Mouse (Mus musculus) hematopoietic stem cell, adult 5-6 weeks (primary cell): ENCODE data around the gene Cyp20a1. TPM values are rescaled to one million over a fixed set of nuclear protein-coding genes. Genes with fewer than 3 reads are reported as not detected.

Experiments used
- ATAC-seq, 2 experiments: fragments of 125-278 bp in 1 of 2; replicated peaks in 1 of 2; 2 replicates each; pipeline ENCODE4 v1.8.0; 2016 to 2017; ENCODE audit warnings: inconsistent platforms in 2 of 2, mild to moderate bottlenecking in 2 of 2, moderate number of reproducible peaks in 2 of 2, low read depth in 1 of 2, moderate TSS enrichment in 1 of 2; ENCODE audit not compliant: low FRiP score in 2 of 2, poor library complexity in 2 of 2, severe bottlenecking in 2 of 2, insufficient read depth in 1 of 2, low TSS enrichment in 1 of 2
- total RNA-seq: library from RNA; stranded (forward); fragments of 172-1452, 232-1000 nt; gene quantifications from 2 replicates; pipeline ENCODE4 v1.2.3, GENCODE M21; 2017

The Cyp20a1 gene
- total RNA-seq = 20.6 and 27.8 TPM in 2 replicates

- peak; percentile 95 to 98 for ATAC-seq
Observed at GRCm38 (mm10) chr1:60342808-60343629, at the start of gene Cyp20a1. Gene Cyp20a1 (plus strand): TSS chr1:60343323.

- ATAC-seq = no peak
Observed at GRCm38 (mm10) chr1:60293921-60294320, 49.2 kb upstream of the Cyp20a1 start.

- peak; percentile 7 to 19; a peak in 2 of 4 replicates for ATAC-seq
Observed at GRCm38 (mm10) chr1:60343630-60344455, 720 bp downstream of the Cyp20a1 start.

GRCm38 (mm10) chr1:60344670-60345069, 1.5 kb downstream of the Cyp20a1 start:
- ATAC-seq = no peak

- ATAC-seq = no peak
Observed at GRCm38 (mm10) chr1:60345712-60346111, 2.6 kb downstream of the Cyp20a1 start.

GRCm38 (mm10) chr1:60352786-60353185, 9.7 kb downstream of the Cyp20a1 start:
- ATAC-seq = peak in 1 of 2 experiments; percentile 32; a peak in 1 of 4 replicates

- no peak for ATAC-seq
Observed at GRCm38 (mm10) chr1:60361626-60362025, 18.5 kb downstream of the Cyp20a1 start.

GRCm38 (mm10) chr1:60376556-60376955, 33.4 kb downstream of the Cyp20a1 start:
- no peak for ATAC-seq

- ATAC-seq = no peak
Observed at GRCm38 (mm10) chr1:60381910-60382309, 38.8 kb downstream of the Cyp20a1 start.

- no peak for ATAC-seq
Observed at GRCm38 (mm10) chr1:60404848-60405247, 61.7 kb downstream of the Cyp20a1 start.

- peak in 1 of 2 experiments; percentile 5; a peak in 1 of 4 replicates for ATAC-seq
Observed at GRCm38 (mm10) chr1:60408501-60409167, 65.5 kb downstream of the Cyp20a1 start.

GRCm38 (mm10) chr1:60409168-60409828, 66.2 kb downstream of the Cyp20a1 start, which contains the start of gene Abi2:
Gene Abi2 (plus strand): TSS chr1:60409619.
- peak; percentile 61 to 70 for ATAC-seq

- peak; percentile 13 to 41; a peak in 1 of 4 replicates for ATAC-seq
Observed at GRCm38 (mm10) chr1:60409928-60410817, 67.0 kb downstream of the Cyp20a1 start.

GRCm38 (mm10) chr1:60416724-60417123, 73.6 kb downstream of the Cyp20a1 start:
- ATAC-seq = peak; percentile 62; a peak in 3 of 4 replicates

GRCm38 (mm10) chr1:60423882-60424281, 80.8 kb downstream of the Cyp20a1 start:
- ATAC-seq = no peak

- no peak for ATAC-seq
Observed at GRCm38 (mm10) chr1:60428341-60428740, 85.2 kb downstream of the Cyp20a1 start.
